Mouse (Mus musculus): ENCODE measurements around the gene Paxip1. TPM values are rescaled to one million over a fixed set of nuclear protein-coding genes. Genes with fewer than 3 reads are reported as not detected.

Gene Paxip1
- polyA plus RNA-seq, 1 experiment from 2014 or later: 44.4 TPM

GRCm38 (mm10) chr5:27792531-27793205 lies 1.2 kb upstream of the Paxip1 start:
- H3K36me3 ChIP-seq (ENCODE audit: control insufficient read depth, insufficient read depth, low read length): peaks cover 15% of the 10 kb centered on the region; the same call in 1 of the 2 replicates
- H3K4me3 ChIP-seq (ENCODE audit: low read depth, low read length): peak overlapping the region; percentile 91
- no peaks in the 10 kb centered on the region for H3K9me3 ChIP-seq (ENCODE audit: control insufficient read depth, low read length)
- ATAC-seq (replicated peaks; ENCODE audit: low FRiP score): no peak
- 48% methylated on average over 9 of the region's 9 CpGs for WGBS
- peak overlapping the region; percentile 82 for H3K4me2 ChIP-seq
- peaks cover 12% of the 10 kb centered on the region for H3K4me1 ChIP-seq (replicated peaks; ENCODE audit: control insufficient read depth, insufficient read depth, low read length)
- no peak overlapping the region for H3K27ac ChIP-seq (ENCODE audit: low read depth, low read length)
- no peaks in the 10 kb centered on the region for H3K27me3 ChIP-seq (replicated peaks; ENCODE audit: control insufficient read depth, insufficient read depth, low read length)
- no peak for DNase-seq (ENCODE audit: low spot score)
- H3K9ac ChIP-seq (ENCODE audit: low read depth, low read length): peak overlapping the region; percentile 93

- Histone ChIP-seq H3K4me2 (peak overlapping the region; percentile 82), H3K4me3 (ENCODE audit: low read depth, low read length) (peak overlapping the region; percentile 91), H3K27ac (ENCODE audit: low read depth, low read length) (peak overlapping the region; percentile 73), H3K36me3 (ENCODE audit: control insufficient read depth, insufficient read depth, low read length) (peaks cover 15% of the 10 kb centered on the region; the same call in 1 of the 2 replicates), H3K27me3 (replicated peaks; ENCODE audit: control insufficient read depth, insufficient read depth, low read length) (no peaks in the 10 kb centered on the region), H3K9ac (ENCODE audit: low read depth, low read length) (peak overlapping the region; percentile 93), H3K4me1 (replicated peaks; ENCODE audit: control insufficient read depth, insufficient read depth, low read length) (peaks cover 12% of the 10 kb centered on the region), H3K9me3 (ENCODE audit: control insufficient read depth, low read length) (no peaks in the 10 kb centered on the region)
- ATAC-seq (replicated peaks; ENCODE audit: low FRiP score) (no peak), DNase-seq (ENCODE audit: low spot score) (no peak)
- WGBS: 13% methylated on average over 8 of the region's 8 CpGs
Observed at GRCm38 (mm10) chr5:27792173-27792470, 631 bp upstream of the Paxip1 start.

GRCm38 (mm10) chr5:27790910-27791288 lies 592 bp downstream of the Paxip1 start:
- Histone ChIP-seq H3K27me3 (replicated peaks; ENCODE audit: control insufficient read depth, insufficient read depth, low read length) (no peaks in the 10 kb centered on the region), H3K4me2 (peak overlapping the region; percentile 82), H3K9me3 (ENCODE audit: control insufficient read depth, low read length) (no peaks in the 10 kb centered on the region), H3K27ac (ENCODE audit: low read depth, low read length) (peak overlapping the region; percentile 73), H3K4me1 (replicated peaks; ENCODE audit: control insufficient read depth, insufficient read depth, low read length) (peaks cover 12% of the 10 kb centered on the region), H3K4me3 (ENCODE audit: low read depth, low read length) (peak overlapping the region; percentile 91), H3K36me3 (ENCODE audit: control insufficient read depth, insufficient read depth, low read length) (peaks cover 27% of the 10 kb centered on the region), H3K9ac (ENCODE audit: low read depth, low read length) (peak overlapping the region; percentile 93)
- under 1% methylated on average over 47 of the region's 47 CpGs for WGBS
- DNase-seq (ENCODE audit: low spot score): peak; percentile 76
- ATAC-seq (replicated peaks; ENCODE audit: low FRiP score): peak; percentile 53

- Histone ChIP-seq H3K4me3 (ENCODE audit: low read depth, low read length) (peak overlapping the region; percentile 91), H3K36me3 (ENCODE audit: control insufficient read depth, insufficient read depth, low read length) (peaks cover 32% of the 10 kb centered on the region), H3K27me3 (replicated peaks; ENCODE audit: control insufficient read depth, insufficient read depth, low read length) (no peaks in the 10 kb centered on the region), H3K4me1 (replicated peaks; ENCODE audit: control insufficient read depth, insufficient read depth, low read length) (peaks cover 12% of the 10 kb centered on the region), H3K9me3 (ENCODE audit: control insufficient read depth, low read length) (no peaks in the 10 kb centered on the region), H3K9ac (ENCODE audit: low read depth, low read length) (peak overlapping the region; percentile 93), H3K27ac (ENCODE audit: low read depth, low read length) (peak overlapping the region; percentile 73), H3K4me2 (peak overlapping the region; percentile 82)
- 32% methylated on average over 21 of the region's 21 CpGs for WGBS
- DNase-seq (ENCODE audit: low spot score): no peak
- no peak for ATAC-seq (replicated peaks; ENCODE audit: low FRiP score)
Observed at GRCm38 (mm10) chr5:27790086-27790909, 1.2 kb downstream of the Paxip1 start.

GRCm38 (mm10) chr5:27789586-27789985 lies 1.9 kb downstream of the Paxip1 start:
- H3K36me3 ChIP-seq (ENCODE audit: control insufficient read depth, insufficient read depth, low read length): peaks cover 35% of the 10 kb centered on the region
- H3K4me3 ChIP-seq (ENCODE audit: low read depth, low read length): peak overlapping the region; percentile 91
- H3K4me2 ChIP-seq: peak overlapping the region; percentile 82
- no peak for DNase-seq (ENCODE audit: low spot score)
- no peaks in the 10 kb centered on the region for H3K27me3 ChIP-seq (replicated peaks; ENCODE audit: control insufficient read depth, insufficient read depth, low read length)
- peak overlapping the region; percentile 93 for H3K9ac ChIP-seq (ENCODE audit: low read depth, low read length)
- no peaks in the 10 kb centered on the region for H3K9me3 ChIP-seq (ENCODE audit: control insufficient read depth, low read length)
- H3K27ac ChIP-seq (ENCODE audit: low read depth, low read length): no peak overlapping the region
- no peak for ATAC-seq (replicated peaks; ENCODE audit: low FRiP score)
- H3K4me1 ChIP-seq (replicated peaks; ENCODE audit: control insufficient read depth, insufficient read depth, low read length): peaks cover 12% of the 10 kb centered on the region
- WGBS: 77% methylated on average over 10 of the region's 10 CpGs

GRCm38 (mm10) chr5:27783381-27783780 lies 8.1 kb downstream of the Paxip1 start:
- no peak for ATAC-seq (replicated peaks; ENCODE audit: low FRiP score)
- peaks cover 54% of the 10 kb centered on the region for H3K36me3 ChIP-seq (ENCODE audit: control insufficient read depth, insufficient read depth, low read length)

GRCm38 (mm10) chr5:27767948-27768347 lies 23.5 kb downstream of the Paxip1 start:
- Histone ChIP-seq H3K4me1 (replicated peaks; ENCODE audit: control insufficient read depth, insufficient read depth, low read length) (no peaks in the 10 kb centered on the region), H3K27ac (ENCODE audit: low read depth, low read length) (no peak overlapping the region), H3K9me3 (ENCODE audit: control insufficient read depth, low read length) (no peaks in the 10 kb centered on the region), H3K27me3 (replicated peaks; ENCODE audit: control insufficient read depth, insufficient read depth, low read length) (no peaks in the 10 kb centered on the region), H3K4me3 (ENCODE audit: low read depth, low read length) (no peak overlapping the region), H3K36me3 (ENCODE audit: control insufficient read depth, insufficient read depth, low read length) (peaks cover 48% of the 10 kb centered on the region), H3K9ac (ENCODE audit: low read depth, low read length) (no peak overlapping the region), H3K4me2 (no peak overlapping the region)
- ATAC-seq (replicated peaks; ENCODE audit: low FRiP score) (no peak), DNase-seq (ENCODE audit: low spot score) (no peak)
- WGBS: 88% methylated on average over 5 of the region's 5 CpGs

More at GRCm38 (mm10) chr5:27783381-27783780, 8.1 kb downstream of the Paxip1 start:
- WGBS: 93% methylated on average over 9 of the region's 9 CpGs
- no peaks in the 10 kb centered on the region for H3K9me3 ChIP-seq (ENCODE audit: control insufficient read depth, low read length)
- no peak overlapping the region for H3K27ac ChIP-seq (ENCODE audit: low read depth, low read length)
- no peak overlapping the region for H3K4me2 ChIP-seq
- H3K4me1 ChIP-seq (replicated peaks; ENCODE audit: control insufficient read depth, insufficient read depth, low read length): no peaks in the 10 kb centered on the region
- H3K9ac ChIP-seq (ENCODE audit: low read depth, low read length): no peak overlapping the region
- no peaks in the 10 kb centered on the region for H3K27me3 ChIP-seq (replicated peaks; ENCODE audit: control insufficient read depth, insufficient read depth, low read length)
- H3K4me3 ChIP-seq (ENCODE audit: low read depth, low read length): no peak overlapping the region
- no peak for DNase-seq (ENCODE audit: low spot score)

- Histone ChIP-seq H3K27ac (ENCODE audit: low read depth, low read length) (no peak overlapping the region), H3K27me3 (replicated peaks; ENCODE audit: control insufficient read depth, insufficient read depth, low read length) (no peaks in the 10 kb centered on the region), H3K4me2 (no peak overlapping the region), H3K4me1 (replicated peaks; ENCODE audit: control insufficient read depth, insufficient read depth, low read length) (no peaks in the 10 kb centered on the region), H3K4me3 (ENCODE audit: low read depth, low read length) (no peak overlapping the region), H3K9ac (ENCODE audit: low read depth, low read length) (no peak overlapping the region), H3K9me3 (ENCODE audit: control insufficient read depth, low read length) (no peaks in the 10 kb centered on the region), H3K36me3 (ENCODE audit: control insufficient read depth, insufficient read depth, low read length) (peaks cover 48% of the 10 kb centered on the region)
- WGBS: 88% methylated on average over 4 of the region's 4 CpGs
- ATAC-seq (replicated peaks; ENCODE audit: low FRiP score) (no peak), DNase-seq (ENCODE audit: low spot score) (no peak)
Observed at GRCm38 (mm10) chr5:27765780-27766179, 25.7 kb downstream of the Paxip1 start.
